Mouse (Mus musculus): ENCODE measurements around the gene Trmt13. TPM values are rescaled to one million over a fixed set of nuclear protein-coding genes. Genes with fewer than 3 reads are reported as not detected.

Gene Trmt13
- total and polyA plus RNA-seq, 2 experiments, result 3.0 to 6.4 TPM

GRCm38 (mm10) chr3:116631459-116631858 is 17.1 kb upstream of the Trmt13 start:
- TF ChIP-seq CTCF (IDR thresholded peaks at IDR 0.05; ENCODE audit: low read depth, low read length) (no peak), POLR2A (IDR thresholded peaks at IDR 0.05; ENCODE audit: extremely low read depth, insufficient read depth, low read length) (no peak)
- H3K36me3 ChIP-seq (ENCODE audit: control insufficient read depth, insufficient read depth, low read length), result peaks cover 45% of the 10 kb centered on the region
- WGBS, result 91% methylated on average over 1 of the region's 1 CpGs

GRCm38 (mm10) chr3:116622641-116623040 is 8.3 kb upstream of the Trmt13 start:
- no peak for DNase-seq (ENCODE audit: extremely low read depth, low read depth, low spot score)
- TF ChIP-seq CTCF (IDR thresholded peaks at IDR 0.05; ENCODE audit: low read depth, low read length) (no peak), POLR2A (IDR thresholded peaks at IDR 0.05; ENCODE audit: extremely low read depth, insufficient read depth, low read length) (no peak)
- H3K9ac ChIP-seq (ENCODE audit: low read depth, low read length), result no peak overlapping the region
- no peak overlapping the region for H3K4me3 ChIP-seq (ENCODE audit: insufficient read depth, low read depth, low read length)
- no peaks in the 10 kb centered on the region for H3K4me1 ChIP-seq (ENCODE audit: control insufficient read depth, insufficient read depth, low read length)
- H3K36me3 ChIP-seq (ENCODE audit: control insufficient read depth, insufficient read depth, low read length), result no peaks in the 10 kb centered on the region
- 91% methylated on average over 7 of the region's 7 CpGs for WGBS
- no peaks in the 10 kb centered on the region for H3K79me2 ChIP-seq (ENCODE audit: control insufficient read depth, insufficient read depth, low read length)
- no peaks in the 10 kb centered on the region for H3K27me3 ChIP-seq (ENCODE audit: control insufficient read depth, insufficient read depth, low read length)
- no peak overlapping the region for H3K27ac ChIP-seq (replicated peaks; ENCODE audit: insufficient read depth, low read depth, low read length)

More at GRCm38 (mm10) chr3:116631459-116631858, 17.1 kb upstream of the Trmt13 start:
- H3K27me3 ChIP-seq (ENCODE audit: control insufficient read depth, insufficient read depth, low read length), result no peaks in the 10 kb centered on the region
- DNase-seq (ENCODE audit: extremely low read depth, low read depth, low spot score), result no peak
- no peak overlapping the region for H3K9ac ChIP-seq (ENCODE audit: low read depth, low read length)
- no peaks in the 10 kb centered on the region for H3K4me1 ChIP-seq (ENCODE audit: control insufficient read depth, insufficient read depth, low read length)
- no peak overlapping the region for H3K27ac ChIP-seq (replicated peaks; ENCODE audit: insufficient read depth, low read depth, low read length)
- H3K4me3 ChIP-seq (ENCODE audit: insufficient read depth, low read depth, low read length), result no peak overlapping the region
- no peaks in the 10 kb centered on the region for H3K79me2 ChIP-seq (ENCODE audit: control insufficient read depth, insufficient read depth, low read length)

- 92% methylated on average over 7 of the region's 7 CpGs for WGBS
- H3K4me3 ChIP-seq (ENCODE audit: insufficient read depth, low read depth, low read length), result no peak overlapping the region
- H3K79me2 ChIP-seq (ENCODE audit: control insufficient read depth, insufficient read depth, low read length), result no peaks in the 10 kb centered on the region
- no peaks in the 10 kb centered on the region for H3K36me3 ChIP-seq (ENCODE audit: control insufficient read depth, insufficient read depth, low read length)
- no peak overlapping the region for H3K27ac ChIP-seq (replicated peaks; ENCODE audit: insufficient read depth, low read depth, low read length)
- H3K27me3 ChIP-seq (ENCODE audit: control insufficient read depth, insufficient read depth, low read length), result no peaks in the 10 kb centered on the region
- H3K4me1 ChIP-seq (ENCODE audit: control insufficient read depth, insufficient read depth, low read length), result no peaks in the 10 kb centered on the region
- no peak for DNase-seq (ENCODE audit: extremely low read depth, low read depth, low spot score)
- no peak overlapping the region for H3K9ac ChIP-seq (ENCODE audit: low read depth, low read length)
- TF ChIP-seq CTCF (IDR thresholded peaks at IDR 0.05; ENCODE audit: low read depth, low read length), result no peak
- TF ChIP-seq POLR2A (IDR thresholded peaks at IDR 0.05; ENCODE audit: extremely low read depth, insufficient read depth, low read length), result no peak
Measured at GRCm38 (mm10) chr3:116620636-116621370, 6.4 kb upstream of the Trmt13 start.

- Histone ChIP-seq H3K79me2 (ENCODE audit: control insufficient read depth, insufficient read depth, low read length) (no peaks in the 10 kb centered on the region), H3K9ac (ENCODE audit: low read depth, low read length) (no peak overlapping the region), H3K4me1 (ENCODE audit: control insufficient read depth, insufficient read depth, low read length) (peaks cover 5% of the 10 kb centered on the region; the same call in 1 of the 2 replicates), H3K27me3 (ENCODE audit: control insufficient read depth, insufficient read depth, low read length) (no peaks in the 10 kb centered on the region), H3K27ac (replicated peaks; ENCODE audit: insufficient read depth, low read depth, low read length) (no peak overlapping the region), H3K36me3 (ENCODE audit: control insufficient read depth, insufficient read depth, low read length) (no peaks in the 10 kb centered on the region), H3K4me3 (ENCODE audit: insufficient read depth, low read depth, low read length) (no peak overlapping the region)
- whole genome bisulfite sequencing, result 82% methylated on average over 6 of the region's 6 CpGs
- TF ChIP-seq POLR2A (IDR thresholded peaks at IDR 0.05; ENCODE audit: extremely low read depth, insufficient read depth, low read length) (no peak), CTCF (IDR thresholded peaks at IDR 0.05; ENCODE audit: low read depth, low read length) (no peak)
- DNase-seq (ENCODE audit: extremely low read depth, low read depth, low spot score), result no peak
Measured at GRCm38 (mm10) chr3:116618855-116619254, 4.5 kb upstream of the Trmt13 start.

- H3K4me1 ChIP-seq (ENCODE audit: control insufficient read depth, insufficient read depth, low read length), result peaks cover 5% of the 10 kb centered on the region; the same call in 1 of the 2 replicates
- H3K27ac ChIP-seq (replicated peaks; ENCODE audit: insufficient read depth, low read depth, low read length), result no peak overlapping the region
- WGBS, result 80% methylated on average over 8 of the region's 8 CpGs
- no peak overlapping the region for H3K4me3 ChIP-seq (ENCODE audit: insufficient read depth, low read depth, low read length)
- peak; percentile 46 for DNase-seq (ENCODE audit: extremely low read depth, low read depth, low spot score)
- TF ChIP-seq CTCF (IDR thresholded peaks at IDR 0.05; ENCODE audit: low read depth, low read length) (no peak), POLR2A (IDR thresholded peaks at IDR 0.05; ENCODE audit: extremely low read depth, insufficient read depth, low read length) (no peak)
- no peaks in the 10 kb centered on the region for H3K36me3 ChIP-seq (ENCODE audit: control insufficient read depth, insufficient read depth, low read length)
- no peak overlapping the region for H3K9ac ChIP-seq (ENCODE audit: low read depth, low read length)
- H3K79me2 ChIP-seq (ENCODE audit: control insufficient read depth, insufficient read depth, low read length), result no peaks in the 10 kb centered on the region
- no peaks in the 10 kb centered on the region for H3K27me3 ChIP-seq (ENCODE audit: control insufficient read depth, insufficient read depth, low read length)
Measured at GRCm38 (mm10) chr3:116615318-116616068, 1.1 kb upstream of the Trmt13 start.
